Mouse (Mus musculus) lung, postnatal 4 days (tissue): ENCODE data around the gene Xrcc1.
"Not testable (repeated sequence)": the region's sequence is repeated elsewhere in the genome, so short reads cannot be mapped to it uniquely, and the experiment has no call there.

ENCODE experiments used
- DNase-seq, 2 experiments: peaks; one replicate each; pipeline ENCODE4 v3.0.0; 2021

Xrcc1 gene

GRCm38 (mm10) chr7:24546068-24546614, at the start of gene Xrcc1, which contains the start of gene Pinlyp:
Gene Xrcc1, plus strand, starts transcription at chr7:24546289.
Gene Pinlyp, minus strand, starts transcription at chr7:24546118.
- DNase-seq: peak in 1 of 2 experiments; percentile 20

- DNase-seq: peak in 1 of 2 experiments; percentile 33
Observed at GRCm38 (mm10) chr7:24499856-24500577, 46.1 kb upstream of the Xrcc1 start.

GRCm38 (mm10) chr7:24500929-24501328, 45.2 kb upstream of the Xrcc1 start:
- peak in 1 of 2 experiments; percentile 53 for DNase-seq

DNA sequence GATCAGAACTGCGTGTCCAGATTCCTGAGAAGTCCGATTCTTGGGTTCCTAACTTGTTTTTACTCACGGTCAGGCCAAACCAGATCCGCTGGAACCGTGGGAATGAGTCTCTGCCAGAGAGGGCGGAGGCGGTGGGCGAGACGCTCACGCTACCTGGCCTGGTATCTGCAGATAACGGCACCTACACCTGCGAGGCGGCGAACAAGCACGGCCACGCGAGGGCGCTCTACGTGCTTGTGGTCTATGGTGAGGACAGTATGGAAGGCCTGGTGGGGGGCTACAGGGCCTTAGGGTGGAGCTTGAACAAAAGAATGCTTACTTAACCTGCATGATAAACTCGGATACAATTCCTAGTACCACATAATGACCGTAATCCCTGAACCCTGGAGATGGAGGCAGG, 44.6 kb upstream of the Xrcc1 start:
- peak; percentile 52 to 57 for DNase-seq

- DNase-seq: no peak
Observed at GRCm38 (mm10) chr7:24504004-24504403, 42.1 kb upstream of the Xrcc1 start.

GRCm38 (mm10) chr7:24504868-24505267, 41.2 kb upstream of the Xrcc1 start:
- no peak for DNase-seq

GRCm38 (mm10) chr7:24505447-24506064, 40.5 kb upstream of the Xrcc1 start:
- DNase-seq: no peak

GRCm38 (mm10) chr7:24506065-24506459, 40.0 kb upstream of the Xrcc1 start:
- no peak for DNase-seq

DNA sequence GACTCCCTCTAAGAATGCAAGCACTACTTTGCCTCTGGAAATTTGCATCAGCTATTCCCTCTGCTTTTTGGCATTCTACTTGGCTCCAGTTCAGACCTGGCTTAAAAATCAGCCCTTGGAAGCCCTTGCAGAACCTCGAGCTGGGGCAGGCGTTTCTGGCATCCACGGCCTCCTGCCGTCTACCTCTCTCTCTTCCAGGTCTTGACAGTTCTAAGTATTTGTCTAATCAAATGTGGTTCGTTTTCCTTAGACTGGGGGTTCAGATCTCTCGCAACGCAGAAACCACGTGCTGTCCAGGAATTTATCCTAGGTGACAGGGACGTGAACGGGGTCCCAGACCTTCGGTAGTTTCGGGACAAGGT, 39.6 kb upstream of the Xrcc1 start:
- peak; percentile 33 to 39 for DNase-seq

DNA sequence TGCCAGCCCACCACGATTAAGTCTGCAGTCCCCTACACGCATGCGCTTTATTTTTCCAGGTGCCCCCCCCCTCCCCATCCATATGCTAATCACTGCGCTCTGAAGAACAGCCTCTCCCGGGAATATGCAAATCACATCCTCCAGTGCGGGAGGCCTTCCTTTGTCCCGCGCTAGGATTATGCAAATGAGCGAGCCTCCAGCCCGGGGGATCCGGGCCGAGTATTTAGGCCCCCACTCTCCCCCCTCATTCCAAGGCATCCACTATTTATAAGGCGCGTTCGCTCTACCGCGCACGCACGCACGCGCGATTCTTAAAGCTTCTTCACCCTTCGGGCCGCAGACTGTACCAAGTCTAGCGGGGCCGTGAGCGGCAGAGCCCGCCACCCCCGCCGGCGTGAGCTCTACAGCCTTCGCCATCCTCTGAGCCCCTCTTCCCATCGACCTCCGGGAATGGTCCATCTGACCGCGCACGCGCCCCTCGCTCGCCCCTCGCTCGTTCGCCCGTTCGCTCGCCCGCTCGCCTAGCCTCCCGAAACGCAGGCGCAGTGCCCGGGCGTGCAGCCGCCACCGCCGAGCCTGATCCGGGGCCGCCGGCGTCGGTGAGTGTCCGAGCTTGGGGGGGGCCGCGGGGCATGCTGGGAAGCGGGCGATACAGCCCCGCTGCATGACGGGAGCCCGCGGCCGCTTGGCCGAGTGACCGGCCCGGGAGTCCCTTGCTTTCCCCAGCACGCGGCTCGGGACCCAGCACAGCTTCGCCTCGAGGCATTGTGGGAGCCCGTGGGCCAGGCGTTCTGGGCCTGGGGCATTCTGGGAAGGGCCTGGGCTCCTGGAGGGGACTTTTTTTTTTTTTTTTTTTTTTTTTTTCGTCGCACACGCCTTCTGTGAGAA, 39.0 kb upstream of the Xrcc1 start, which contains the start of gene Zfp428:
TSS of gene Zfp428 (plus strand) at position 169 of the 888 bp plus-strand sequence.
- peak; percentile 90 to 91 for DNase-seq

- DNase-seq: no peak
Observed at GRCm38 (mm10) chr7:24507726-24508114, 38.4 kb upstream of the Xrcc1 start.

- no peak for DNase-seq
Observed at GRCm38 (mm10) chr7:24512355-24512754, 33.7 kb upstream of the Xrcc1 start, which contains the start of gene AC161166.1. Gene AC161166.1, minus strand, starts transcription at chr7:24512455.

- DNase-seq: not testable (repeated sequence)
Observed at GRCm38 (mm10) chr7:24516319-24516718, 29.8 kb upstream of the Xrcc1 start.

DNA sequence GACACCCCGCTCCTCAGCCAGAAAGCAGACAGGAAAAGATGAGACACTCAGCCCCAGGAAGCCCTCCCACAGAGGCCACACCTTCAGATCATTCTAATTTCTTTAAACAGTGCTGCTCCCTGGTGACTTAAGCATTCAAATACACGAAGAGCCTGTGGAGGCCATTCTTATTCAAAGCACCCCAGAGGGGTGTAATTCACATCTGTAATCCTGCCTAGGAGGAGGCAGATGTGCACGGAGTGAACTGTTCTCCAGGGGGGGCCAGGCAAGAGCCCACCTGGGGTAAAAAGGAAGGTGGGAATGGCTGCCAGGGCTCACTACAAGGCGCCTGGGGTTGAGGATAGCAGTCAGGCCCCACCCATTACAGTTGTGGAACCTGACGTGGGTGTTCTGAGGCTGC, 29.0 kb upstream of the Xrcc1 start:
- DNase-seq: no peak

DNA sequence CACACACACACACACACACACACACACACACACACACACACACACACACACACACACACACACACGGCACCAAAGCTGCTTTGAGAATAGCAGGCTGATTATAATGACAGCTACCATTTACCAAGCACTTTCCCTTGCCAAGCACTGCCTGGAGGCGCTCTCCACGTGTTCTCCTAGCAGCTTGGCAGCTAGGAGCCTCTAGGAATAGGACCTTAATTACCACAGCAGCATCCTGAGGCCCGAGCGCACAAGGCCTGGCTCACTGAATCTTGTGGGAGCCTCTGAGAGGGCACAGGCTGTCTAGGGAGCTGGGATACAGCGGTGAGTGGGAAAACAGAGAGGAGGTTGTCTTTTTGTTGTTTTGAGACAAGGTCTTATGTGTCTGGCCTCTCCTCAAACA, 28.4 kb upstream of the Xrcc1 start:
- no peak for DNase-seq

DNA sequence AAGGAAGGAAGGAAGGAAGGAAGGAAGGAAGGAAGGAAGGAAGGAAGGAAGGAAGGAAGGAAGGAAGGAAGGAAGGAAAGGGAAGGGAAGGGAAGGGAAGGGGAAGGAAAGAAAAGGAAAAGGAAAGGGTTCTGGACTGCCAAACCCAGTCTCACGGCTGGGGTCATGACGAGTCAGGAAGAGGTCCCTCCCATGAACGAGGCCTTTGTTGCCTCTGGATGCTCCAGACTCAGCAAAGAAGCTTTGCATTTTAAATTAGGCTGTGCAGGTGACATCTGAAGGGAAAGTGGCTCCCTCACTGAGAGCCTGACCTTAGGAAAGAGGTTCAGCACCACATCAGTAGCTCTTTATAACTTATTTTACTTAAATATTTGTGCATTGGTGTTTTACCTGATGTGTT, 27.0 kb upstream of the Xrcc1 start:
- no peak for DNase-seq

- DNase-seq: not testable (repeated sequence)
Observed at GRCm38 (mm10) chr7:24520054-24520453, 26.0 kb upstream of the Xrcc1 start.

- no peak for DNase-seq
Observed at GRCm38 (mm10) chr7:24522805-24523204, 23.3 kb upstream of the Xrcc1 start.

- DNase-seq: no peak
Observed at GRCm38 (mm10) chr7:24523723-24524122, 22.4 kb upstream of the Xrcc1 start.

DNA sequence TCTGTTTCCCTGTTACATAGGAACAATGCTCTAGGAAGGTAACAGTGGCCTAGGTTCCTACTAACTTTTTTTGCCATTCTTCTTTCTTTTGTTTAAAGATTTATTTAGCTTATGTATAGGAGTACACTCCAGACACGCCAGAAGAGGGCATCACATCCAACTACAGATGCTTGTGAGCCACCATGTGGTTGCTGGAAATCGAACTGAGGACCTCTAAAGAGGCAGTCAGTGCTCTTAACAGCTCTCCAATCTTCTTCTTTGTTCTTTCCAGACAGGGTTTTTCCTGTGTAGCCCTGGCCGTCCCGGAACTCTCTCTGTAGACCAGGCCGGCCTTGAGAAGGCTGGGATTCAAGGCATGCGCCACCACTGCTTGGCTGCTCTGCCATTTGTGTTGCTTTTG, 21.1 kb upstream of the Xrcc1 start:
- DNase-seq: no peak

DNA sequence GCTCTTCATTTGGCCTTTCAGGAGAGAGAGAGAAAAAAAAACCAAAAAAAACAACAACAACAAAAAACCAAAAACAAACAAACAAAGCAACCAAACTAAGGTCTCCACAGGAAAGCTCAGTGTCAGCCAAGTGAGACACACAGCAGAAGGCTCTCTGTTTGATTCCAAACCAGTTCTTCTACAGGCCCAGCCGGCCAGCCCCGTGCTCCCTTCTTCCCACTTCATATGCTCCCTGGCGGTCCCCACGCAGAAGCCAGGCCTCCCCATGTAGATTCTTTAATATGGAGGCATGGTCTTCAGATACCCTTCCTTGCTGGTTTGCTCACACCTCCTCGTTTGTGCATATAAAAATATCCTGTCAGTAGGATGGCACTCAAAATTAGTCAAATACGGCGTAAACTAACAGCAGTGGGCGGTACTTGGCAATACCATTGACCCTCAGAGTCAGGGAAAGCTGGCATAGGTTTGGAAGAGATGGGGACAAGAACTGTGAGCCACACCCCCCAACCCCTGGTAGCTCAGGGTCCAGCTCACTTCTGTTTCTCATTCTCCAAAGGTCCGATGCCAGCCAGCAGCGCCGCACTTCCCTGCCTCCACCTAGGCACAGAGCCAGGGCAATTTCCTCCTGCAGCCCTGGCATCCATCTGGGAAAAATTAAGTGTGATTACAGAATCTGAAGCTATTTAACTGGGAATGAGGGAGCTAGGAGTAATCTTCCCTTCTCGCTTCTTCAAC, 20.2 kb upstream of the Xrcc1 start:
- peak in 1 of 2 experiments; percentile 19 for DNase-seq

- DNase-seq: no peak
Observed at GRCm38 (mm10) chr7:24528861-24529260, 17.2 kb upstream of the Xrcc1 start.
